Mouse (Mus musculus): ENCODE data around the gene Pdx1. TPM values are rescaled to one million over a fixed set of nuclear protein-coding genes. Genes with fewer than 3 reads are reported as not detected.

Gene Pdx1
- polyA plus RNA-seq, 1 experiment from 2014 or later: not detected

GRCm38 (mm10) chr5:147291764-147292505, 22.2 kb downstream of the Pdx1 start:
- Histone ChIP-seq H3K27ac (ENCODE audit: poor library complexity, severe bottlenecking) (no peak overlapping the region), H3K4me3 (no peak overlapping the region), H3K9ac (no peak overlapping the region), H3K4me2 (peak overlapping the region; percentile 8; the same call in 1 of the 2 replicates), H3K36me3 (no peaks in the 10 kb centered on the region), H3K4me1 (replicated peaks) (peaks cover 21% of the 10 kb centered on the region), H3K9me3 (replicated peaks) (no peaks in the 10 kb centered on the region), H3K27me3 (replicated peaks) (peaks cover 63% of the 10 kb centered on the region)
- no peak for ATAC-seq (ENCODE audit: insufficient number of reproducible peaks, low FRiP score)
- WGBS: 22% methylated on average over 16 of the region's 16 CpGs

- ATAC-seq (ENCODE audit: insufficient number of reproducible peaks, low FRiP score): no peak
- peak overlapping the region; percentile 10 for H3K4me2 ChIP-seq
- no peak overlapping the region for H3K27ac ChIP-seq (ENCODE audit: poor library complexity, severe bottlenecking)
- no peak overlapping the region for H3K9ac ChIP-seq
- WGBS: 19% methylated on average over 13 of the region's 13 CpGs
- peaks cover 21% of the 10 kb centered on the region for H3K4me1 ChIP-seq (replicated peaks)
- peaks cover 66% of the 10 kb centered on the region for H3K27me3 ChIP-seq (replicated peaks)
- no peak overlapping the region for H3K4me3 ChIP-seq
- H3K9me3 ChIP-seq (replicated peaks): no peaks in the 10 kb centered on the region
- H3K36me3 ChIP-seq: no peaks in the 10 kb centered on the region
Observed at GRCm38 (mm10) chr5:147292506-147293120, 22.9 kb downstream of the Pdx1 start.

DNA sequence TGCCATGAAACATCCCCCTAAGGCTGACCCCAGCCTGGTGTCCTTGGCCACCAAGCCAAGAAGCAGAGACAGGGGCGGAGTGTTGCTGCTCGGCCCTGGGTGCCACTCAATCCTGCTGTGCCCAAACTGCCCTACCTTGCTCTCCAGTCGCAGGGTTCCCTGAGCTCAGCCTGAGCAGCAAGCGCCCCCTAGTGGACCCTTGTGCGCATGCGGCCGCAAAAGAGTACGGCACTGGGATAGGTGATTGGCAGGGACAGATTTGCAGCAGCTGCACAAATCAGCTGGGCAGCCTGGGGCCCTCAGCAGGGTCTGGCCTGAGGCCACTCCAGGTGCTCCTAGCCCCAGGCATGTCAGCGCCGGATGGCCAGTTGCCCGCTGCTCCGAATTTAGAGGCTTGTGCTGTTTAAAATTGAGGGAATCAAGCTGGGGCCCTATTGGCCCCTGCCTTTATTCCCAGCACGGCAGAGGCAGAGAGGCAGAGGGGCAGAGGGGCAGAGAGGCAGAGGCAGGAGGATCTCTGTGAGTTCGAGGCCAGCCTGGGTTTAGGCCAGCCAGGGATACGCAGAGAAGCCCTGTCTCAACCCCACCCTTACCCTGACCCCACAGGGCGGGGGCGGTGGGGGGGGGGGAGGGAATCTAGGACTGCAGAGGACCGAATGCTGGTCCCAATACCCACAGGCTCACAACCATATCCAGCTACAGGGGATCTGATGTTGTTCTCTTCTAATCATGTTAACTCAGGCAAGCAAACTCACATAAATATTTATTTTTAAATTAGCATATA, 23.6 kb downstream of the Pdx1 start:
- Histone ChIP-seq H3K4me2 (peak overlapping the region; percentile 10), H3K27ac (ENCODE audit: poor library complexity, severe bottlenecking) (no peak overlapping the region), H3K9me3 (replicated peaks) (no peaks in the 10 kb centered on the region), H3K4me1 (replicated peaks) (peaks cover 21% of the 10 kb centered on the region), H3K27me3 (replicated peaks) (peaks cover 68% of the 10 kb centered on the region), H3K9ac (no peak overlapping the region), H3K36me3 (no peaks in the 10 kb centered on the region), H3K4me3 (no peak overlapping the region)
- 13% methylated on average over 18 of the region's 18 CpGs for WGBS
- peak; percentile 73; the same call in 1 of the 2 replicates for ATAC-seq (ENCODE audit: insufficient number of reproducible peaks, low FRiP score)

GRCm38 (mm10) chr5:147294121-147294520, 24.4 kb downstream of the Pdx1 start:
- peaks cover 74% of the 10 kb centered on the region for H3K27me3 ChIP-seq (replicated peaks)
- 10% methylated on average over 20 of the region's 20 CpGs for WGBS
- H3K9ac ChIP-seq: no peak overlapping the region
- ATAC-seq (ENCODE audit: insufficient number of reproducible peaks, low FRiP score): no peak
- H3K27ac ChIP-seq (ENCODE audit: poor library complexity, severe bottlenecking): no peak overlapping the region
- H3K9me3 ChIP-seq (replicated peaks): no peaks in the 10 kb centered on the region
- H3K4me3 ChIP-seq: no peak overlapping the region
- no peaks in the 10 kb centered on the region for H3K36me3 ChIP-seq
- no peak overlapping the region for H3K4me2 ChIP-seq
- peaks cover 21% of the 10 kb centered on the region for H3K4me1 ChIP-seq (replicated peaks)

GRCm38 (mm10) chr5:147297249-147297648, 27.5 kb downstream of the Pdx1 start:
- no peaks in the 10 kb centered on the region for H3K36me3 ChIP-seq
- H3K4me2 ChIP-seq: no peak overlapping the region
- peaks cover 91% of the 10 kb centered on the region for H3K27me3 ChIP-seq (replicated peaks)
- 49% methylated on average over 4 of the region's 5 CpGs for WGBS
- no peak overlapping the region for H3K9ac ChIP-seq
- H3K27ac ChIP-seq (ENCODE audit: poor library complexity, severe bottlenecking): no peak overlapping the region
- ATAC-seq (ENCODE audit: insufficient number of reproducible peaks, low FRiP score): no peak
- peaks cover 30% of the 10 kb centered on the region for H3K4me1 ChIP-seq (replicated peaks)
- H3K9me3 ChIP-seq (replicated peaks): no peaks in the 10 kb centered on the region
- H3K4me3 ChIP-seq: no peak overlapping the region

DNA sequence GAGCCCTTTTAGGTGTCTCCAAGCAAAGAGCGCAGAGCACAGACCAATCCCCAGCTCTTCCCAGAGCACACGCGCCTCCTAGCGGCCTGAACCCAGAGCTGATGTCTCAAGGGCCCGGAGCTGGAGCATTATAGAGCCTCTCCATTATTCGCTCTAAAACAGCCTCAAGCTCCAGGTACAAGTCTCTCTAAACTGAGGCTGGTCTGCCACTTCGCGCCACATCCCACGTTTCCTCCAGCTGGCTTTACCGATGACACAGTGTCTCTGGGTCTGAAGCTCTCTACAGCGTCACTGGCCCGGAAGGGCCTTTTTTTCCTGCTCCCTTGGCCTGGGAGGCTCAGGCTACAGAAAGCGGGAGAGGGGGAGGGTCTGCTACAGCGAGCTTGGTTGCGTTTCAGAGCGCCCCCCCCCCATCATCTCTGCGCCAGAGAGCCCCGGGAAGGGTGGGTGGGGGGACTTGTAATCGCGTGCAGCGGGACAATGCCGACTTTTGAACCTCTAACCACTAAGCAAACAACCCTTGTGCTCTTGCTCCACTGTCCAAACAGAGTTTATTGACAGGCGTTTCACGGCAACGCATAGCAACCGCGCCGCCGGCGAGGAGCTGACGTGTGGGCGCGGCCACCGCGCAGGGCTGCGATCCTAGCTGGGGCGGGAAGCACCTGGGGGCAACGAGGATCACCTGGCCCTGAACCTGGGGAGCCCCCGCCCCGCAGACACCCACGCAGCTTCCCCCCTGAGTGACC, 29.7 kb downstream of the Pdx1 start:
- H3K4me3 ChIP-seq: peak overlapping the region; percentile 37
- H3K4me2 ChIP-seq: peak overlapping the region; percentile 66
- no peak overlapping the region for H3K27ac ChIP-seq (ENCODE audit: poor library complexity, severe bottlenecking)
- ATAC-seq (ENCODE audit: insufficient number of reproducible peaks, low FRiP score): peak; percentile 55
- no peaks in the 10 kb centered on the region for H3K36me3 ChIP-seq
- 1% methylated on average over 40 of the region's 41 CpGs for WGBS
- H3K27me3 ChIP-seq (replicated peaks): peaks cover 92% of the 10 kb centered on the region
- H3K9me3 ChIP-seq (replicated peaks): no peaks in the 10 kb centered on the region
- H3K4me1 ChIP-seq (replicated peaks): peaks cover 14% of the 10 kb centered on the region
- no peak overlapping the region; the same call in 1 of the 2 replicates for H3K9ac ChIP-seq

DNA sequence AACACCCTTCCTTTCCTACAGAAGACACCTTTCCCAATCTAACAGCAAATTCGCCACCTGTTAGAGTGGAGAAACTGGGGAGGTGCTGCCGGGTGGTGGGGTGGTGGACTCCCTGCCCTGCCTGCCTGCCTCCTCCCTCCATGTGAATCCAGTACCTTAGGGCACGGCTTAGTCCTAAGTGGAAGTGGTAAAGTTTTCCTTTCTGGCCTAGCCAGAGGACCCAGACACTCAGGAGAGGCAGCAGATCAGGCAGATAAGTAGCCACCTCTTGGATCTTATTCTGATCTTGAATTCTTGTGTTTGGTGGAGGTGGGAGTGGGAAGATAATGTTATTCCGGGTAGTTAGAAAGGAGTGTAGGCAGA, 30.2 kb downstream of the Pdx1 start:
- Histone ChIP-seq H3K9me3 (replicated peaks) (no peaks in the 10 kb centered on the region), H3K27me3 (replicated peaks) (peaks cover 92% of the 10 kb centered on the region), H3K9ac (no peak overlapping the region), H3K4me1 (replicated peaks) (peaks cover 14% of the 10 kb centered on the region), H3K36me3 (no peaks in the 10 kb centered on the region), H3K4me3 (peak overlapping the region; percentile 37), H3K4me2 (peak overlapping the region; percentile 66), H3K27ac (ENCODE audit: poor library complexity, severe bottlenecking) (no peak overlapping the region)
- under 1% methylated on average over 4 of the region's 4 CpGs for WGBS
- ATAC-seq (ENCODE audit: insufficient number of reproducible peaks, low FRiP score): no peak

- no peak overlapping the region for H3K9ac ChIP-seq
- H3K9me3 ChIP-seq (replicated peaks): no peaks in the 10 kb centered on the region
- H3K27me3 ChIP-seq (replicated peaks): peaks cover 94% of the 10 kb centered on the region
- H3K36me3 ChIP-seq: no peaks in the 10 kb centered on the region
- H3K27ac ChIP-seq (ENCODE audit: poor library complexity, severe bottlenecking): no peak overlapping the region
- H3K4me2 ChIP-seq: no peak overlapping the region
- ATAC-seq (ENCODE audit: insufficient number of reproducible peaks, low FRiP score): no peak
- under 1% methylated on average over 21 of the region's 21 CpGs for WGBS
- H3K4me3 ChIP-seq: 0 out of 2 replicates have a peak overlapping the region, but pooled peaks have one; percentile 7
- peaks cover 16% of the 10 kb centered on the region for H3K4me1 ChIP-seq (replicated peaks)
Observed at GRCm38 (mm10) chr5:147300917-147301780, 31.4 kb downstream of the Pdx1 start.

DNA sequence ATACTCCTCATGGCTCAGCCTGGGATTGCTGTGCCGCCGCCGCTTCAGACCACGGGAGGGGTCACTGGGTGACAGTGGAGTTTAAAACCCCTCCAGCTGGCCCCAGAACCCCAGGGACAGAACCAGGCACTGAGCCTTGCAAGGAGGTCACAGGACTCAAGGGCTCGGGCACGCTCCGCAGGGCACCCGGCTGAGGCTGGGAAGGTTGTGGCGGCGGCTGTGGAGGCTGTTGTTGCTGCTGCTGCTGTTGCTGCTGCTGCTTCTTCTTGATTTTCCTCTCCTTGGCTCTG, 32.0 kb downstream of the Pdx1 start:
- peaks cover 22% of the 10 kb centered on the region for H3K4me1 ChIP-seq (replicated peaks)
- no peak overlapping the region for H3K4me3 ChIP-seq
- no peak overlapping the region for H3K4me2 ChIP-seq
- no peaks in the 10 kb centered on the region for H3K36me3 ChIP-seq
- H3K9ac ChIP-seq: no peak overlapping the region
- 1% methylated on average over 10 of the region's 10 CpGs for WGBS
- no peak for ATAC-seq (ENCODE audit: insufficient number of reproducible peaks, low FRiP score)
- H3K27ac ChIP-seq (ENCODE audit: poor library complexity, severe bottlenecking): no peak overlapping the region
- H3K27me3 ChIP-seq (replicated peaks): peaks cover 96% of the 10 kb centered on the region
- H3K9me3 ChIP-seq (replicated peaks): no peaks in the 10 kb centered on the region

DNA sequence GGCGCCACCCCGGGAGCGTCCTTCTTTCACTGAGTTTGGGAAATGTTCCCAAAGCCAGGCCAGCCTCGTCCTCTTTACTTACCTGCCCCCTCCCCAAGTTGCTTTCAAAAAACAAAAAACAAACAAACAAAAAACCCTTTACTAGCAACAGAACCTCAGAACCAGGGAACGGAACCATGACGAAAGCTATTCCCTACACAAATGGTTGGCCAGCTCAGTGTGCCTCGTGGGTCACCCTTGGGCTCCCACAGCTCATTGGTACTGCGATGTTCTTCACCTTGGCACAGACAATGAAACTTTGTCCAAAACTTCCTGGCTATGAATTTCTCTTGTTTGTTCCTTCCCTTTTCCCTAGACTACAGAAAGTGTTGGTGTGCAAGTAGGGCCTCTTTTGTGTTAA, 32.4 kb downstream of the Pdx1 start:
- H3K9me3 ChIP-seq (replicated peaks): no peaks in the 10 kb centered on the region
- no peak overlapping the region for H3K9ac ChIP-seq
- H3K27me3 ChIP-seq (replicated peaks): peaks cover 96% of the 10 kb centered on the region
- no peaks in the 10 kb centered on the region for H3K36me3 ChIP-seq
- 3% methylated on average over 8 of the region's 8 CpGs for WGBS
- no peak for ATAC-seq (ENCODE audit: insufficient number of reproducible peaks, low FRiP score)
- no peak overlapping the region for H3K27ac ChIP-seq (ENCODE audit: poor library complexity, severe bottlenecking)
- H3K4me1 ChIP-seq (replicated peaks): peaks cover 26% of the 10 kb centered on the region
- H3K4me2 ChIP-seq: no peak overlapping the region
- no peak overlapping the region for H3K4me3 ChIP-seq
